In the genomic region with DNA sequence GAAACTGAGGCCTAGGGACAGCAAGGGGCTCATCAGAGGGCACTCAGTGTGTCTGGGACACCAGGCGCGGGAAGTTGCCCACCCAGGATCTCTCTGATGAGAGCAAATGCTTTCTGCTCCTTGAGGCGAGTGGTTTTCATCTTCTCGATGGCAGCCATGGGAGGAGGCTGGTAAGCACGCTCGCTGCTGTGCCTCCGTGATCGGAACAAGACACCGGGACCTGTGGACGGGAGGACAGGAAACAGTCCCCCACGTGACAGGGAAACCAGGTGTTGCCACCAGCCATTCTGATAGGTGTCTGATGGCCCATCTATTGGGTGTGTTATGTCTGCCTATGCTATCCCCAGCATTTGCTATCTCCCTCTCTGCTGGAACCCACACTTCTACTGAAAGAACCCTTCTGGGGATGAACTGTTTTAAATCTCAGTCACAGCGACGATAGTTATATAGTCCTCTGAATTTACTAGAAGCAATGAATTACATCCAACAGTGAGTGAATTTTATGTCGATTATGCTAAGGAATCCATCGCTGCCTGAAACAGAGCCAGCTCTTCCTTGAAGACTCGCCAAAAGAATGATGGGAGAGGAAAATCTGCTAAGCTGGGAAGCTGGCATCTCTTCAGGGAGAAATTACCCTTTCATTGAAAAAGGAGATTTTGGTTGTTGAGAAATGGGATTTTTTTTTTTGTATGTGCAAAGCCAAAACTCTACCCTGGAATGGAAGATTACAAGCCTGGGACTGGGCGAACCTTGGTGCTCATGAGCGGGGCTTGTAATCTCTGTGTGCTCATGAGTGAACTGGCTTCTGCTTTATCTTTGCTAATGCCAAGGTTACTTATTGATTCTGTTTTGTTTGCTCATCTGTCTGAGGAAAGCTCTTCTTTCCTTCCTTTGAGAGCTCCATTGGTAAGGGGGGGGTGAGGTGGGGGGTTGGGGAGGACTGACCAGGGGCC, we compare ENCODE assay signal across 11 mouse cellular contexts. TPM values are rescaled to one million over a fixed set of nuclear protein-coding genes. Genes with fewer than 3 reads are reported as not detected.
A peak's percentile ranks its signal among the peaks of the same experiment; 100 is the strongest.
DNase-seq lines count a peak whose midpoint lies in the region; ATAC-seq and TF ChIP-seq lines count a peak whose summit lies in the region.
"Had no signal": no experiment of that assay in that cellular context is flagged by ENCODE, and none has a peak within 500 bp of the region (broad histone marks: within the 10 kb centered on the region; RNA-seq: fewer than 3 reads in every experiment).

No protein-coding gene starts in this region.

- H3K4me1 ChIP-seq in forebrain, postnatal 0 days (ENCODE audit: insufficient read depth): no peaks in the 10 kb centered on the region
- H3K4me1 ChIP-seq in forebrain, embryonic 11.5 days (replicated peaks; ENCODE audit: control insufficient read depth, insufficient read depth, low read length): no peaks in the 10 kb centered on the region
- H3K4me1 ChIP-seq: hindbrain, embryonic 12.5 days had no signal

- H3K4me2 ChIP-seq in forebrain, postnatal 0 days (ENCODE audit: low read depth): no peak overlapping the region
- no peak overlapping the region for H3K4me2 ChIP-seq in forebrain, embryonic 11.5 days (ENCODE audit: low read depth, low read length, severe bottlenecking)
- H3K4me2 ChIP-seq: heart, embryonic 12.5 days; hindbrain, embryonic 12.5 days had no signal

- peak; percentile 91 for DNase-seq in forebrain, postnatal 0 days
- DNase-seq in forebrain, embryonic 11.5 days (ENCODE audit: low spot score): no peak
- DNase-seq in ZHBTc4 (ENCODE audit: low read depth, low spot score): peak; percentile 69
- peak; percentile 7 to 20 for DNase-seq in frontal cortex, postnatal 14 days (ENCODE audit: low spot score in 2 of 2)
- DNase-seq in right cerebral cortex, adult 2 months (ENCODE audit: low spot score in 2 of 2): peak; percentile 40 to 47
- no peak for DNase-seq in thymus, postnatal 14 days
- no peak for DNase-seq in heart, adult 8-10 months (ENCODE audit: low spot score)
- DNase-seq: liver, postnatal 0 days; thymus, postnatal 25 days had no signal

- H3K36me3 ChIP-seq in forebrain, postnatal 0 days (ENCODE audit: insufficient read depth): no peaks in the 10 kb centered on the region
- H3K36me3 ChIP-seq in forebrain, embryonic 11.5 days (ENCODE audit: control insufficient read depth, insufficient read depth, low read length): no peaks in the 10 kb centered on the region
- H3K36me3 ChIP-seq: heart, embryonic 12.5 days; hindbrain, embryonic 12.5 days had no signal

- no peak for TF ChIP-seq CTCF in forebrain, postnatal 0 days (IDR thresholded peaks at IDR 0.05; ENCODE audit: low read depth)

- ATAC-seq in forebrain, postnatal 0 days: peak; percentile 18; the same call in 1 of the 2 replicates
- no peak for ATAC-seq in forebrain, embryonic 11.5 days (replicated peaks; ENCODE audit: low FRiP score)
- ATAC-seq: liver, postnatal 0 days had no signal

- no peak overlapping the region for H3K9ac ChIP-seq in forebrain, postnatal 0 days
- no peak overlapping the region for H3K9ac ChIP-seq in forebrain, embryonic 11.5 days (ENCODE audit: low read length)
- H3K9ac ChIP-seq: heart, embryonic 12.5 days; hindbrain, embryonic 12.5 days; liver, postnatal 0 days had no signal

- WGBS in forebrain, postnatal 0 days: 74% methylated on average over 18 of the region's 18 CpGs
- 90% methylated on average over 18 of the region's 18 CpGs for WGBS in forebrain, embryonic 11.5 days

- peak overlapping the region; percentile 59; the same call in 1 of the 2 replicates for H3K27ac ChIP-seq in forebrain, postnatal 0 days (ENCODE audit: low read depth, low read length)
- H3K27ac ChIP-seq in forebrain, embryonic 11.5 days (ENCODE audit: low read depth, low read length): no peak overlapping the region
- H3K27ac ChIP-seq: hindbrain, embryonic 12.5 days had no signal

- no peak overlapping the region for H3K4me3 ChIP-seq in forebrain, postnatal 0 days (ENCODE audit: low read depth, low read length)
- H3K4me3 ChIP-seq in forebrain, embryonic 11.5 days (ENCODE audit: low read depth, low read length): no peak overlapping the region
- H3K4me3 ChIP-seq: heart, embryonic 12.5 days; hindbrain, embryonic 12.5 days had no signal

- no peaks in the 10 kb centered on the region for H3K9me3 ChIP-seq in forebrain, postnatal 0 days (ENCODE audit: low read length)
- H3K9me3 ChIP-seq in forebrain, embryonic 11.5 days (ENCODE audit: control insufficient read depth, low read length): no peaks in the 10 kb centered on the region
- H3K9me3 ChIP-seq: heart, embryonic 12.5 days; hindbrain, embryonic 12.5 days had no signal

- no peaks in the 10 kb centered on the region for H3K27me3 ChIP-seq in forebrain, postnatal 0 days (ENCODE audit: insufficient read depth, low read length)
- no peaks in the 10 kb centered on the region for H3K27me3 ChIP-seq in forebrain, embryonic 11.5 days (ENCODE audit: control insufficient read depth, insufficient read depth, low read length)

RNA-seq across cellular contexts. Expression of a gene that starts 26.3 kb away (rescaled TPM):
- total RNA-seq in forebrain, postnatal 0 days (2014; rRNA removed): 50.2 and 58.5 TPM in 2 replicates
- 87.0 and 92.0 TPM in 2 replicates for polyA plus RNA-seq in forebrain, postnatal 0 days (2015; fragmentation: Nextera tagmentation; extraction: Ambion mirVana)
- 159 and 166 TPM in 2 replicates for polyA plus RNA-seq in forebrain, embryonic 11.5 days (2014; fragmentation: Nextera tagmentation; extraction: Ambion mirVana)
- total RNA-seq in heart, adult 8-10 months (2022): 10 to 100 TPM; 57.7 to 67.7 (median 62.0) TPM

RNA-seq across cellular contexts. Expression of a gene that starts 40.8 kb away (rescaled TPM):
- 7.8 and 7.9 TPM in 2 replicates for total RNA-seq in forebrain, postnatal 0 days (2014; rRNA removed)
- polyA plus RNA-seq in forebrain, postnatal 0 days (2015; fragmentation: Nextera tagmentation; extraction: Ambion mirVana): 4.3 and 6.5 TPM in 2 replicates
- polyA plus RNA-seq in forebrain, embryonic 11.5 days (2014; fragmentation: Nextera tagmentation; extraction: Ambion mirVana): 2.8 and 4.4 TPM in 2 replicates
- under 1 TPM; 0.35 to 0.46 (median 0.39) TPM for total RNA-seq in heart, adult 8-10 months (2022)

Comparison
In these comparisons a context has a peak if more than half of its experiments do, and no peak if none do; other contexts are left out.
1. DNase-seq: peak in forebrain, postnatal 0 days (single experiment), ZHBTc4 (single experiment), frontal cortex, postnatal 14 days (2 of 2) and right cerebral cortex, adult 2 months (2 of 2); none in forebrain, embryonic 11.5 days (single experiment), thymus, postnatal 14 days (single experiment) and heart, adult 8-10 months (single experiment).